Mouse (Mus musculus) testis, adult 2 months (tissue): ENCODE results near the gene Mbd4.

ENCODE experiments used
- CTCF ChIP-seq: fragments of 200-500 bp; IDR thresholded peaks from 2 replicates; pipeline ENCODE4 v1.5.1; 2012; ENCODE audit warnings: low read depth, mild to moderate bottlenecking, inconsistent platforms, low read length, moderate library complexity; ENCODE audit not compliant: control insufficient read depth, insufficient read depth, insufficient replicate concordance
- POLR2A ChIP-seq: fragments of 200-500 bp; IDR thresholded peaks from 2 replicates; pipeline ENCODE4 v1.6.1; 2012; ENCODE audit warnings: low read depth, mild to moderate bottlenecking, inconsistent platforms, low read length, moderate library complexity; ENCODE audit not compliant: control insufficient read depth

DNA sequence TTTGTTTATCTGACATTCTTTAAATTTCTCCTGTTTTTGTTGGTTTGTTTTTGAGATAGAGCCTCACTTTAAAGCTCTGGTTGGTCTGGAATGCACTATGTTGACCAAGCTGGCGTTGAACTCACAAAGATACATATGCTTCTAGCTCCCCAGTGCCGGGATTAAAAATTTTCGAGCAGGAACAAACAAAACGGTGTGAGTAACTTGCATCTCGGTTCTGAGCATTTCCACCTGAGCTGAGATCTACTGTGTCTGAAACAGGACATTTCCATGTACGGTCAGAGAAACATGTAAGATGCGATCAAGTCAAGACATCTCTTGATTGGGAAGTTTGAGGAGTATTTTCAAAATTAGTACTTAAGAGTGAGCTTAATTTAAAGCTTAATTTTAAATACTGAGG lies 814 bp upstream of the Mbd4 start:
- TF ChIP-seq CTCF (no peak), POLR2A (no peak)
